Mouse (Mus musculus) CH12.LX (cell line): ENCODE data around the gene Ifnl3.

Experiments
- CTCF ChIP-seq, 2 experiments: IDR thresholded peaks in 1 of 2; conservative IDR thresholded peaks in 1 of 2; 2 replicates each; pipeline ENCODE4 v1.5.1; 2011 to 2012; ENCODE audit warnings: low read depth in 2 of 2, low read length in 2 of 2, improper control_type of control experiment in 1 of 2, inconsistent platforms in 1 of 2, mild to moderate bottlenecking in 1 of 2, moderate library complexity in 1 of 2
- EP300 ChIP-seq: IDR thresholded peaks from 2 replicates; pipeline ENCODE4 v1.6.1; 2011; ENCODE audit warnings: low read length, improper control_type of control experiment
- IRF4 ChIP-seq: IDR thresholded peaks from 2 replicates; pipeline ENCODE4 v1.6.1; 2014; ENCODE audit warnings: low read depth, mild to moderate bottlenecking, inconsistent platforms, low read length, improper control_type of control experiment
- MAZ ChIP-seq: IDR thresholded peaks from 2 replicates; pipeline ENCODE4 v1.6.1; 2012; ENCODE audit warnings: low read depth, mild to moderate bottlenecking, inconsistent platforms, low read length, improper control_type of control experiment, moderate library complexity
- MYC ChIP-seq: IDR thresholded peaks from 2 replicates; pipeline ENCODE4 v1.6.1; 2011; ENCODE audit warnings: low read depth, mild to moderate bottlenecking, improper control_type of control experiment, low read length
- POLR2A ChIP-seq: IDR thresholded peaks from 2 replicates; pipeline ENCODE4 v1.6.1; 2011; ENCODE audit warnings: low read depth, mild to moderate bottlenecking, improper control_type of control experiment, low read length
- USF1 ChIP-seq: IDR thresholded peaks from 2 replicates; pipeline ENCODE4 v1.6.1; 2014; ENCODE audit warnings: low read depth, mild to moderate bottlenecking, inconsistent platforms, low read length, improper control_type of control experiment
- ZMIZ1 ChIP-seq: IDR thresholded peaks from 2 replicates; pipeline ENCODE4 v1.6.1; 2012; ENCODE audit warnings: low read depth, mild to moderate bottlenecking, inconsistent platforms, low read length, improper control_type of control experiment

- TF ChIP-seq MAZ, result no peak
- no peak for TF ChIP-seq CTCF (conservative IDR thresholded peaks at IDR 0.05 in 1 of 2, IDR thresholded peaks at IDR 0.05 in 1 of 2; ENCODE audit: low read depth in 2 of 2, low read length in 2 of 2)
- no peak for TF ChIP-seq USF1
- no peak for TF ChIP-seq IRF4
- no peak for TF ChIP-seq POLR2A
- no peak for TF ChIP-seq ZMIZ1
- no peak for TF ChIP-seq MYC
- no peak for TF ChIP-seq EP300
These were observed 31.7 kb upstream of the Ifnl3 start for GRCm38 (mm10) chr7:28490903-28491302.
